Mouse (Mus musculus) induced T-regulatory cell, adult 2 months (primary cell): ENCODE measurements at regions not wholly inside any gene's neighbourhood (a gene's known extent, or its start where the extent isn't known, plus 50 kb on each side); places are given as distances from the start of the nearest gene placed in this dataset.

Experiments used
- DNase-seq: peaks from one replicate; pipeline ENCODE4 v3.0.0-alpha.2; 2012; ENCODE audit warnings: low read depth

DNA sequence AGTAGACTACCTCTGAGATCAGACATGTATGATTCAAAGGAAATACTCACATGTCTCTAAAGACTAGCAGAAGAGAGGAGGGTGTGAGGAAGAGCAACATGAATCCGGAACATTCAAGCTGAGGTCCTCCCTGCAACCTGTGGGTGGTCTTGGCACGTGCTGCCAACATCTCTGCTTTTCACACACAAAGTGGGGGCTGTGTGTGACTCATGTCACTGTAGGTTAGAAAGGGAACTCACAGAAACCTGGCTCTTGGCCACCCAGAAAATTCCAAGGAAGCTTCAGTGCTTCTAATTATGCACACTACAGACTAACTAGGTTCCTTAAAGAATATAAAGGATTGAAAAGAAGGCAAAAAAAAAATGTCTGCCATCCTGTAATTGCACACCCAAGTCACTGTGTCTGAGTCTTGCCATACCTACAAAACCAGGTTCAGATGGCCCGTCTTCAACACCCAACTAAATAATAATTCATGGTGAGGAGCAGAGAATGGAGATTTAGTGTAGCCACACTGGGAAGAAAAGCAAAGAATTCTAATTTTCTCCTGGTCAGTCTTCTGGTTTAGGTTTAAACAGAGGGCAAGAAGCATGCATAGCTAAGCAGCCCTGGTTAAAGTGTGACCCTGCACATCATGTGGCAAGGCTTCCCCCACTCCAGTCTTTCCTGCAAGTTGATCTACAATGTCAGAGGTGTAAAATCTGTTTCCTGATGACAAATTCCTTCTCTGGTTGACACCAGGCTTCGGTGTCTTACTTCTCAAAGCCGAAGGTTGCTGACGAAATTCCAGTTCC is 673.8 kb upstream of the Arpp21 start:
- no peak for DNase-seq

DNA sequence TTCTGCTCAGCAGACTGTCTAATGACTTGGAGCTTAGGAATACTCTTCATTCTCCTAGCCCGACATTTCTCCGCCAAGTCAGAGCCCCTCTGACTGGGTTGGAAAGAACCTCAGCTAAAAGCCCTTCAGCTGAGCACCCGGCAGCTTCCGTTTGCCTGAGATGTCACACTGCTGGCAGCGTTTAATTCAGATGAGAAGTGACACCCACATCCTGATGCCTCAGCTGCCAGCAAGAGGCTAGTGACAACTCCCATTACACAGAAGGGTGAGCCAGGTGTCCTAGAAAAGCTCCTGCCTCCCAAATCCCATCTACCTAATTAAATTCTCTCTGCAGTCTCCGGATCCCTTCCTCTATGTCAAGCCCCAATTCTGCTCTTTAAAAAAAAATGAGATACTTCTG is 670.2 kb upstream of the Arpp21 start:
- DNase-seq: no peak

DNA sequence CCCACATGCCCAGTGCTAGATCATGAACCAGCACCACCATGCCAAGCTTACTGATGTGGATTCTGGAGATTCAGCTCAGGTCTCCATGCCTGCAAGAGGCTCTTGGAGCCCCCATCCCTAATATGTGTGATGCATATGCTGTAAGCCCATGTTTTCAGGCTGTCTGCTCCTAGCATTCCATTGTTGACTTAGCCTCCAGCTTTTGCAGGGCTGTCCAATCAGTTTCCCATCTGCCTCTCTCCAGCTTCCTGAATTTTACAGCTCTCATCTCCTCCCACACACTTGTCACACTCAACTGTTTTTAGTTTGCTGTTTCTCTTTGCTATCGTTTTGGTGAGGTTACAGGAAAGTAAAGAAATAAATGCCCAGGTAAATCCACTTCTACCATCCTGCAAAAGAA is 629.2 kb upstream of the Arpp21 start:
- DNase-seq: no peak

DNA sequence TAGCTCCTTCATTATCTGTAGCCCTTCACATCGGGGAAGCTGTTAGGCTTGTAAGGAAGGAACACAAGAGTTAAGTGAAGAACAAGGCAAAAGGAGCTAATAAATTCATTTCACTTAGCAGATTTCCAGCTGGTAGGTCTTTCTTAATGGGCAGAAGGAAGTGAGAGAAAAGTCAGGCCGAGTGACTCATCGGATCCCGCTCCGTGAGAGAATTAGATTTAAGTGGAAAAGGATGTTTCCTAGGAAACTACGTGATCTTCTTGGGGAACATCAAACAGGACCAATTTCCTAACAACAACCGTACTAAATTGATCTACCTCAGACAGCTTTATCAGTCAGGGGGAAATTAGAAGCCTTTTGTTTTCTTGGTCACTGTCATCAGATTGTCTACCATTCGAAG is 625.4 kb upstream of the Arpp21 start:
- no peak for DNase-seq

DNA sequence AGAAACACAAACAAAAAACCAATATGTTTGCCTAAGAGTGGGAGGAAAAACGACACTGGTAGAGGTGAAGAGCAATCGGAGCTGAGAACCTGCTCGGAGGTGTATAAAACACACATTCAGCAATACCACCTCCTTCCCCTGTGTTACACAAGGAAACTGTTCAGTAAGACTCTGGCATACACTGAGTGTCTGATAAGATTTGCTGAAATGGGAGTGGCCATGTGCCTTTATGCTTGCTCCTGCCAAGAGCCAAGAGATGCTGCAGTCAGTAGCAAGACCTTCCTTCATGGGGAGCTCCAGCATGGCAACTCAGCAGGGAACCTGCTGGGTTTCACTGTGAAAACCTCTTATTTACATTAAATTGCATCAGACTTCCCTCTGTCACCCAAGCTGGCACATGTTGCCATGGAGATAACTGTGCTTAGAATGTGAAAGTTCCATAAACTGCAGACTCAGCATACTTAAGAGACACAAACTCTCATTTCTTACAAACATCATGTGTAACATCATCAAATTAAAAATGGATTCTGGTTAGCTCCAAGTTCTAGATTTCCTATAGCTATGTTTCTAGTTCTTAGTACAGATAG is 624.7 kb upstream of the Arpp21 start:
- no peak for DNase-seq

DNA sequence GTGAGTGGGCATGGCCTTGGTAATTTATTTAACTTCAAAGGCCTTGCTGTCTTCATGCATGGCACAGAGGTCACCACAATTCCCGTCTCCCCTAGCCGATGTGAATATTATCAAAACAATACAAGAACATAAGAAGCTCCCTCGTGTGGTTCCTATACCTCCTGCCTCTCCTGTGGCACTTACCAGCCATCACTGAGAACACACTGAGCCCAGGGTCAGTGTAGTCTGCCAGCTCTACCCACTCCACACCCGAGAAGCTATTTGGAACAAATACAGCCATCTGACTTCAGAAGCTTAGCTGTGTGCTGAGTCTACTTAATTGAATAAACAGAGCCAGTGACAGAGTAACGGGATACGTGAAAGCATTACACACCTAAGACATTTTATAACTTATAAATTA is 605.7 kb upstream of the Arpp21 start:
- DNase-seq: no peak

DNA sequence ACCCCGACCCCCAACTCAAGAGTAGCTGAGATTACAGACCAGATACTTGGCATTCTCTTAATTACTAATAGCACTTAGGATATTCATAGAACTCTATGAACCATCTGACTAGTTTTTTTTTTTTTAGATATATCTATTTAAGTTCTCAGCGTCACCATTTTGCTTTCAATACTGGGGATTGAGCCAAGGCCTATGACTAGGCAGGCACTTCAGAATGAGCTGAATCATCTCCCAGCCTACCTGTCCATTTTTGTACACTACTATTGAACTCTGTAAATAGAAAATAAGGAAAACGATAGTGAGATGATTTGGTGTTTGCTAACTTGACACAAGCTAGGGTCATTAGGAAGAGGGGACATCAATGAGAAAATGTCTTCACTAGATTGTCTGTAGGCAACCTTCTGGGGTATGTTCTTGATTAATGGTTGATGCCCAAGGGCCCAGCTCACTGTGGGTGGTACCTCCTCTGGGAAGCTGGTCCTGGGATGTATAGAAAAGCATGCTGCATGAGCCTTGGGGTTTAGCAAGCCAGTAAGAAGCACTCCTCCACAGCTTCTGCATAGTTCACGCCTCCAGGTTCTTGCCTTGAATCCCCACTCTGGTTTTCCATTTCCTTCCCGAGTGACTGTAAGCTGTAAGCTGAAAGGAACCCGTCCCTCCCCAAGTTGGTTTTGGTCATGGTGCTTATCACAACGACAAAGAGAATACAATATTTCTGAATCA is 603.5 kb upstream of the Arpp21 start:
- no peak for DNase-seq

DNA sequence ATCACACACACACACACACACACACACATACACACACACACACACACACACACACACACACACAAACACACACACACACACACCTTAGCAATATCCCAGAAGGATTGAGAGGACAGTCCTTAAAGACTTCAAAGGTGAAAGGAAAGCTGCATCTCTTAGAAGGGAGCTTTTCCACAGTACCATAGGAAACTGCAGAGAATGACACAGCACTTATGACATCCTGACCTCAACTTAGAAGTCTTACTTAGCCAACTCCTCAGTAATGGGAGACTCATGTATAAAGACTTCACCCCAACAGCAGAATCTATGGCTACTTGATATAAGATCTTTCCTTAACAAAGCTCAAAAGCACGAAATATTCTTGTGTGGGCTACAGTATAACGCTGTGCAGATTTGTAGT is 601.8 kb upstream of the Arpp21 start:
- DNase-seq: no peak

DNA sequence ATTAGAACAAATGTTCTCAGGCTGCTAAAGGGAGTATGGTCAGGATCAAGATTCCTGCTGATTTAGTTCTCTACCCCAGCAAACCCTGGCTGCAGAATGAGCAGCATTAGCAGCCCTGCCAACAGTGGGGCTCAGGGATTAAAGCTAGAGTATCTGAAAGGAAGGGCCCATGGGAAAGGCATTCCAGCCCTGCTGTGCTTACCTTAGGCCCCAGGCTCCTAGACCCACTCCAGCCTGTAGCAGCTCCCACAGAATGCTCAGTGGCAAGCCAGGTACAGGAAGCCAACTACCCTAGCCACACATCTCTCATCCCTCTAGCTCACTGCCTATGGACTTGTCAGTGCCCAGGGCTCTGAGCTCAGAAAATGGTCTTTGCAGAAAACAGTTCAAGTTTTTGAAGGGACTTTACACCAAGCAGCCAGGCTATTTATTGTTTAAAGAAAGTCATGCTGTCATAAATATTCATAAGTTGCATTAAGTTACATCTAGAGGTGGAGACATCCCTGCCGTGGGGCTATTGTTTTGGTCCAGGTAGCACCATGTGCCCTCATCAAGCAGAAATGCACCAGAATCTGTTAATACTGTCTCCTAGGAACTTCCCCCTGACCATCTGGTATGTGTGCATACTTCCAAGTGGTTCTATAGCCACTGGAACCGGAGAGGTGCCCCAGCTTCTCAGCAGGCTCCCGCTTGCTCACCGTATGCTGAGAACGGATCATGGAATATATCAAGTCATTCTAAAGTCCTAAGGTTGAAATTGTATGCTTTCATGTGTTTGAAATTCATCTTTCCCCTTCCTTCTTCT is 598.9 kb upstream of the Arpp21 start:
- no peak for DNase-seq

DNA sequence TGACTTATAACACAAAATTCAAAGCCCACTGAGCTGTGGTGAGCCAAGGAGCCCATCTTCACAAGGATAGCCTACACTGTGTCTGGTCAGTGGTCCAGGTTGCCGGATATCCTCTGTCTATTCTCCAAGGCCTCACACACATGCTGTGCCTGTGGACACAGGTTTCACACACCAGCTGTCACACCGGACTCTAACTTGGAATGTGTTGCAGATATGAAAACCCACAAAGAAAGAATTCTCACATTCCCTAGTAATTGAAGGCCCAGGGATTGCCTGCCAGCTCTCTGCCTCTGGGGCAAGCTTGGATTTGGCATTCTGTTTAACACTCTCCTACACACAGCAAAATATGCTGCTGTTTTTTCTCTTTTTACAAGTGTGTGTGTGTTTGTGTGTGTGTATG is 595.4 kb upstream of the Arpp21 start:
- no peak for DNase-seq

DNA sequence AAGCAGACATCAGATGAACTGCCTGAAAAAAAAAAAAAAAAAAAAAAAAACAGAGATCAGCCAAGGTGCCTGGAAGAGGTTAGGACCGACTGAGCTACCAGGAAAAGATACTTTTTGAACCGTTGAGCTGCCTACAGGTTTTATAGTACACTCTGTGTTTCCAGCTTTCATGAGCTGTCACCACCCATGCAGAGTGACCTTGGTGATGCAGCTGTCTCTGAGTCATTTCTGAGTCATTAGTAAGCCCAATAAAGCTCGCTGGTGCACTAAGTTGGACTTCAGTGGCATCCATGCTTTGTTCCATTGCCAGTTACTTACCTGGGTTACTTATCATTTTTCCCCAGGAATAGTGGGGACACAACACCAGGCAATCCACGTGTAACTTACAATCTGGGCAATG is 592.9 kb upstream of the Arpp21 start:
- DNase-seq: no peak

DNA sequence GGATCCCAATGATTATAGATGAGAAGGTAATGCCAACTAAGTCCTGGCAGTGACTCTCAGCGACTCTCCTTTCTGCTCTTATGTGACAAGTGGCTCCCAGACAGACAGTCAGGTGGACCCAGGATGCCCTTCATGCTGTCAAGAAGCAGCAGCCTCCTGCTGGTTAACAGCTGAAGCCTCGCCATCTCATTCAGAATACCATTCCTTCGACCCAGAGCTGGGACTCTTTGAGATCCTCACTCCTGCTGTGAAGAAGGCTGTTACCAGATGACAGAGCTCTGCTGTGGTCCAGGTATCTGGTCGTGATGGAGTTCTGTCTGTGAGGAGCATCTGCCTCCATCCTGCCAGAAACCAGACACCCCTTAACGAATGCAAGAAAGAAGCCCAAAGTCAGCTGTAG is 590.9 kb upstream of the Arpp21 start:
- DNase-seq: no peak

DNA sequence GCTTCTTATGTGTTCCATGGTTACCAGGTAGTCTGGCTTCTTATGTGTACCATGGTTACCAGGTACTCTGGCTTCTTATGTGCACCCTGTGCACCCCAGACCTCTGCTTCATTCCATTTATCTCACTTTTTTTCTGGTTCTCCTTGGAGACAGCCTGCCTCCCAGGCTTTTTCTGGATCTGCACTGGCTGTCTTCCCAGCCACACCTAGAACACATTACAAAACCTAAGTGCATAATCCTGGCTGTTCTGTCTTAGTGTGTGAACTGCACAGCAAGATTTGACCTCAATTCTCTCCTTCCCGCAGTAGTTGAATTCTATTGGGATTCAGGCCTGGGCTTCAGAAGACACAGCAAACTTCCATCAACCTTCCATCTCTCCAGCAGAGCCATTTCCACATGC is 586.2 kb upstream of the Arpp21 start:
- DNase-seq: no peak

DNA sequence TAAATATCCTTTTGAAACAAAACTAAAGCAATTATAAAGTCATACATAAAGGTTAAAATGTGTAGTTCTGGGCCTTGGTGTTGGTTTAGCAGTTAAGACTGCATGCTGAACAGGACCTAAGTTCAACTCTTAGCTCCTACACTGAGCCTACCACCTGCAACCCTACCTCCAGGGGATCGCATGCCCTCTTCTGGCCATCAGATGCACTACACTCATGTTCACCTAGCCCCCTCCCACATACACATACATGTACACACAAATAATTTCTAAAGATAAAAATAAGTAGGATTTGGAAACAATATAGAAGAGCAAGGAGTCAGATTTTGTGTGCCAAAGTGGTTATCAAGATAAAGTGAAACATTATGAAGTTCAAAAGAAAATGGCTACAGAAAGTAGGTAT is 576.2 kb upstream of the Arpp21 start:
- DNase-seq: no peak

DNA sequence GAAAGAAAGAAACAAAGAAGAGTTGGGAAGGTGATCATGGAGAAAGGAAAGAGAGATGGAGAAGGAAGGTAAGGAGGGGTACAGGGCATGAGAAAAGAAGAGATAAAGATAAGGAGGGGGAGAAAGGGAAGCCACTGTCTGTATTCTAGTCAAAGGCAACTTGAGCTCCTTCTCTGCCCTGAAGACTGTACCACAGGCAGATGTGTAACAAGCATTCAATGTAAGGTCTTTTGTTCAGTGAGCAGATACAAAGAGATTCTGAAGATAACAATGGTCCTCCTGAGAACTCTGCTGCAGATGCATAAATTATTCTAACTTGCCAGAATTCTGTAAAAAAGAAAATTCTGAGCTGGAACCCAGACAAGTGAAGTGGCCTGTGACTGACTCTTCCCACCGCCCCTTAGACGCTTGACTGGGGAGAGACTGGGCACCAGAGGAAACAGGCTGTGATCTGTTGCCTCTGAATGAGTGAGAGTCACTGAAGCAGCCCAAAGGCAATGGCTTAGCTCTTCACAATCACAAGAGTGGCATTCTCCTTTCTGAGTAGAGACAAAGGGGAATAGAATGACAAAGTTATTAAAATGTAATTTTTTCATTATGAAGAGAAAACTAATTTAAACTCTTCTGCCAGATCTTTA is 564.0 kb upstream of the Arpp21 start:
- DNase-seq: no peak

DNA sequence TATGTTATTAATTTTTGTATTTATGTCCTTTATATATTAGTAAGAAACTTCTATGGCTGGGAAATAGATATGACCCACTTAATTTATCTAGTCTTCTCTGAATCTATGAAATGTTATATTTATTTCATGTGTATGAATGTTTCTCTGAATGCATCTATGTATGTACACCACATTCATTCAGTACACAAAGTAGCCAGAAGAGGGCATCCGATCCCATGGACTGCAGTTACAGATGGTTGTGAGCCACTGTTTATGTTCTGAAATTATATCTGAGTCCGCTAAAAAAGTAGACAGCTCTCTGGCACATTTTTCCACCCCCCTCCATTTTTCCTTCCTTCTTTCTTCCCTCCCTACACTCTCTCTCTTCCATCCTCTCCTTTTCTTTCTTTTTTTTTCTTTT is 557.8 kb upstream of the Arpp21 start:
- peak; percentile 3 for DNase-seq

DNA sequence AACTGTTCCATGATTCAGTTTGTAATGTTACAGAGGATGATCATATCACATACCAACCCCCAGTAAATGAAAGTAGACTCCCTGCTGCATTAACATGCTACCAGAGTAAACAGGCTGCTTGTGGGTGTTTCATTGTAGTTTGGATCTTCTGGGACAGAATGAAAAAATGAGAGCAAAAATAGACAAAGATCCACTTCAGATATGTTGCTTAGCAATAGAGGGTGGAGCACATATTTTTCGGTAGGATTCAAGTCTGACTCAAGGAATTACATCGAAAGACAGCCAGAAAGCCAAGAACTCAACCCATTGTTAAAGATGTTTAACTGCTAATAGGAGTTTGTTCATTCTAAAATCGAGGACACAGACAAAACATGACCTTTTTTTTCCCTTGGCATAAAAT is 536.2 kb upstream of the Arpp21 start:
- no peak for DNase-seq

DNA sequence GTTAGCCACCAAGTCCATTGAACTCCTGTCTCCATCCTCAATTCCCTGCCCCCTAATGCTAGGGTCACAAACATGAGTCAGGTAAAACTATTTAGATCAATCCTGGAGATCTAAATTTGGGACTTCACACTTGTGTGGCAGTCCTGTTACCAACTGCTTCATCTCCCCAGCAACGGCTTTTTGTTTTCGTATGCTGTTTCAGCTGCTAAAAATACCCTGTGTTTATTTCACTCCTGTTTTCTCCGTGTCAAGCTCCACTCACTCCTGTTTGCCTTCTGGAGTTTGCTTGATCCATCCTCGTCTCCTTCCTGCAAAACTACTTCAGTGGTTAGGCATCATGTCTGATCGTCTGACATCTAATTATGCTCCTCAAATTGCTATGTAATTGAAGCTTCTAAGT is 508.9 kb upstream of the Arpp21 start:
- no peak for DNase-seq

DNA sequence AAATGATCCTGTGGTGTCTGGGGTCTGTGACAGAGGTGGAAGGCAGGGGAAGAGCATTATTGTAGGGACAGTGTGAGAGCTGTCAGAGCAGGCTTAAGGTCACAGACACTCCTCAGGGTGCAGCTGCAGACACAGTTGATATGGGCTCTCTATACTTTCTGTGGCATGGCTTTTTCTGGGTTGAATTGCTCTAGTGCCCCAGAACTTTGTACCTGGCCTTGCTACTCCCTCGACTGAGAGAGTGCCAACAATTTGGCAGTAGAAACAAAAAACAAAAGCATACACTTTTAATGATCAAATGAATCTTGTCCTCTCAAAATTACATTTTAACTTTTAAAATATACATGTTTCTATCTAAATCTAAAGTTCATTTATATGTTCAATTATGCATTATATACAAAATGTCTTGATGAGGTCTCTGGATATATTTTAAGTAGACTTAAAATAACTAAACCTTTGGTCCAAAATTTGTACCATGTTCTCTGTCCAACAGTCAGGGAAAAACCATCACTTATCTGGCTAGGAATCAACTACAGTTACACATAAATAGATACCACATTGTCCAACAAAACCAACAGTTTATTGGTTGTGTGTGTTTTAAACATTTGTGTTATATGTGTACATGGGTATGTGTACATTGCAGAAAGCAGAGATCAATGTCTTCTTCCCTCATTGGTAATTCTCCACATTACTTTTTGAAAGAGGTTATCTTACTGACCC is 508.3 kb upstream of the Arpp21 start:
- no peak for DNase-seq

DNA sequence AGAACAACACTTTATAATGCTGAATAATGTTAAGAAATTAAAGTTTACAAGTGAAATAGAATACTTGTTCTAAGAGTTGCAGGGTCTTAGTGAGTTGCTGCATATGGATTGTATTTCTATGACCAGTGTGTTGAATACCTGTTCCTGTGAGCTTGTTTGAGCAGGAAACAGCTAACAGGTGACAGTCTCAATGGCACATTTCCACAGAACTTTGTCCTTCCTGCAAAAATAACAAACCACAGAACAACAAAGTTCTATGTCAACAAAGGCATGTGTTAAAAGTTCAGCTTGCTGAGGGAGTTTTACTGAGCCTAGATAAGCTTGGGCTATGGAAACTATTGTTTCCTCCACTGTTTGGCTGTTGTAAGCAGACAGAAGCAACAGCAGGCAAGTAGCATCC is 500.0 kb upstream of the Arpp21 start:
- DNase-seq: no peak

DNA sequence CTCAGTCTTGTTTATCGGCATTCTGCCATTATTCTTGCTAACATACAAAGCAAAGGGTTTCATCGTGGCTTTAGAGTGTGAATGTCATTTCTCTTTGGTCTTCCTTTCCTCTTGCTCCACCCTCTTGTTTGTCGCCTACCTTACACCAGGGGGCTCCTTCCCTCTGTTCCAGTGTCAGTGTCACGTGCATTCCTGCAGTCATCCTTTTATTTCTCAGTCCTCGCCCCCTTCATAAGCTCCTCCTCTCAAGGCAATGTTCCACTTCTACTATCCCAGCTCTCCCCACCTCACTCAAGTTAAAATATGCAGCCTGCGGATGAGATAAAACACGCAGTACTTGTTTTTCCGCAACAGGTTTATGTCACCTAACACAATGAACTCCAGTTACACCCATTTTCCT is 489.8 kb upstream of the Arpp21 start:
- DNase-seq: no peak

DNA sequence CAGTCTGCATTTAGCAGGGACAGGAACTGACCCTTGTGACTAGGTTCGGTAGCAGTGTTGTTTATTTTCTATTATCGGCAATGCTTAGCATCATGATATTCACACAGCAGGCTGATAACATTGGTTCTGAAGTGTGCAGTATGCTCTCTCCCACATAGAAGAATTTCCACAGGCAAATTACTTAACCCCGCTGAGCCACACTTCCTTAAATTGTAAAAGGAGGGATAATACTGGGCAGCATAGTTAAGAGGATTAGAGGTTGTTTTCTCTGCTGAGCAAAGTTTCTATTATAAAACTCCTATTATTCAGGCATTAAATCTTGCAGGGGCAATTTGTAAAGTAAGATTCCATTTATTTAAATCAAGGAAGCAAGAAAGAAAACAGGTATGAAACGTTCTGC is 489.4 kb upstream of the Arpp21 start:
- no peak for DNase-seq
